22 mouse cellular contexts compared by ENCODE assay signal in genomic region chr15:102119831-102120170, GRCm38 (mm10). TPM values are rescaled to one million over a fixed set of nuclear protein-coding genes. Genes with fewer than 3 reads are reported as not detected.
DNase-seq lines count a peak whose midpoint lies in the region; ATAC-seq and TF ChIP-seq lines count a peak whose summit lies in the region.
"Had no signal": no experiment of that assay in that cellular context is flagged by ENCODE, and none has a peak within 500 bp of the region (broad histone marks: within the 10 kb centered on the region; RNA-seq: fewer than 3 reads in every experiment).

No protein-coding gene starts in this region.

- no peak for DNase-seq in hindbrain, postnatal 0 days (ENCODE audit: low spot score)
- no peak for DNase-seq in hindbrain, embryonic 11.5 days (ENCODE audit: low spot score)
- DNase-seq in cerebellum, adult 11-12 months = peak; percentile 91
- DNase-seq in cerebellum, postnatal 25 days = peak; percentile 86 to 88
- no peak for DNase-seq in adrenal gland, postnatal 36 days
- DNase-seq in embryo, embryonic 11 days = no peak
- DNase-seq: adrenal gland, postnatal 10 days; kidney, postnatal 4 days; right cerebral cortex, postnatal 25 days; thymus, postnatal 4 days had no signal

- no peak for TF ChIP-seq CTCF in hindbrain, postnatal 0 days (IDR thresholded peaks at IDR 0.05; ENCODE audit: low read depth)

- H3K4me1 ChIP-seq in forebrain, embryonic 15.5 days = peaks cover 39% of the 10 kb centered on the region
- H3K4me1 ChIP-seq in forebrain, embryonic 13.5 days = peaks cover 29% of the 10 kb centered on the region
- H3K4me1 ChIP-seq in hindbrain, postnatal 0 days (ENCODE audit: insufficient read depth, low read length) = peaks cover 17% of the 10 kb centered on the region
- H3K4me1 ChIP-seq in hindbrain, embryonic 11.5 days (replicated peaks; ENCODE audit: control insufficient read depth, insufficient read depth, low read length) = no peaks in the 10 kb centered on the region
- H3K4me1 ChIP-seq: hindbrain, embryonic 12.5 days had no signal

- 0 out of 2 replicates have a peak overlapping the region, but pooled peaks have one; percentile 2 for H3K27ac ChIP-seq in forebrain, embryonic 15.5 days (replicated peaks)
- H3K27ac ChIP-seq in forebrain, embryonic 13.5 days = no peak overlapping the region
- H3K27ac ChIP-seq in hindbrain, postnatal 0 days = peak overlapping the region; percentile 41; the same call in 1 of the 2 replicates
- H3K27ac ChIP-seq in hindbrain, embryonic 11.5 days (ENCODE audit: low read depth, low read length) = no peak overlapping the region
- H3K27ac ChIP-seq: heart, embryonic 13.5 days; hindbrain, embryonic 12.5 days; intestine, embryonic 15.5 days; limb, embryonic 10.5 days; liver, embryonic 12.5 days; lung, embryonic 15.5 days; midbrain, embryonic 13.5 days had no signal

- no peaks in the 10 kb centered on the region for H3K27me3 ChIP-seq in forebrain, embryonic 15.5 days
- no peaks in the 10 kb centered on the region for H3K27me3 ChIP-seq in forebrain, embryonic 13.5 days
- H3K27me3 ChIP-seq in hindbrain, postnatal 0 days (ENCODE audit: insufficient read depth, low read length) = no peaks in the 10 kb centered on the region
- no peaks in the 10 kb centered on the region for H3K27me3 ChIP-seq in hindbrain, embryonic 11.5 days (ENCODE audit: control insufficient read depth, insufficient read depth, low read length)
- H3K27me3 ChIP-seq: heart, embryonic 13.5 days; hindbrain, embryonic 12.5 days; intestine, embryonic 15.5 days; liver, embryonic 12.5 days; lung, embryonic 15.5 days; midbrain, embryonic 13.5 days had no signal

- 61% methylated on average over 2 of the region's 2 CpGs for whole genome bisulfite sequencing in forebrain, embryonic 15.5 days
- WGBS in forebrain, embryonic 13.5 days = 84% methylated on average over 2 of the region's 2 CpGs
- 46% methylated on average over 2 of the region's 2 CpGs for WGBS in hindbrain, postnatal 0 days
- WGBS in hindbrain, embryonic 11.5 days = 77% methylated on average over 2 of the region's 2 CpGs

- no peak for ATAC-seq in forebrain, embryonic 15.5 days (replicated peaks)
- no peak for ATAC-seq in forebrain, embryonic 13.5 days
- no peak for ATAC-seq in hindbrain, postnatal 0 days
- ATAC-seq in hindbrain, embryonic 11.5 days (ENCODE audit: low FRiP score) = no peak
- ATAC-seq: intestine, embryonic 15.5 days; liver, embryonic 12.5 days; midbrain, embryonic 13.5 days had no signal

- no peak overlapping the region for H3K4me2 ChIP-seq in forebrain, embryonic 15.5 days (replicated peaks)
- no peak overlapping the region for H3K4me2 ChIP-seq in forebrain, embryonic 13.5 days
- H3K4me2 ChIP-seq in hindbrain, postnatal 0 days (ENCODE audit: low read depth, low read length) = no peak overlapping the region
- H3K4me2 ChIP-seq in hindbrain, embryonic 11.5 days (replicated peaks; ENCODE audit: low read depth, low read length) = no peak overlapping the region
- H3K4me2 ChIP-seq: heart, embryonic 13.5 days; hindbrain, embryonic 12.5 days; intestine, embryonic 15.5 days; liver, embryonic 12.5 days; lung, embryonic 15.5 days; midbrain, embryonic 13.5 days had no signal

- H3K9ac ChIP-seq in forebrain, embryonic 15.5 days (replicated peaks) = no peak overlapping the region
- H3K9ac ChIP-seq in forebrain, embryonic 13.5 days = no peak overlapping the region
- no peak overlapping the region for H3K9ac ChIP-seq in hindbrain, postnatal 0 days (replicated peaks; ENCODE audit: low read length)
- no peak overlapping the region for H3K9ac ChIP-seq in hindbrain, embryonic 11.5 days (ENCODE audit: low read depth, low read length)
- H3K9ac ChIP-seq: heart, embryonic 13.5 days; hindbrain, embryonic 12.5 days; liver, embryonic 12.5 days; lung, embryonic 15.5 days; midbrain, embryonic 13.5 days had no signal

- no peaks in the 10 kb centered on the region for H3K9me3 ChIP-seq in forebrain, embryonic 15.5 days
- H3K9me3 ChIP-seq in forebrain, embryonic 13.5 days (replicated peaks) = no peaks in the 10 kb centered on the region
- H3K9me3 ChIP-seq in hindbrain, postnatal 0 days (ENCODE audit: low read length) = no peaks in the 10 kb centered on the region
- no peaks in the 10 kb centered on the region for H3K9me3 ChIP-seq in hindbrain, embryonic 11.5 days (ENCODE audit: control insufficient read depth, low read length)
- H3K9me3 ChIP-seq: heart, embryonic 13.5 days; hindbrain, embryonic 12.5 days; intestine, embryonic 15.5 days; limb, embryonic 10.5 days; liver, embryonic 12.5 days; lung, embryonic 15.5 days; midbrain, embryonic 13.5 days had no signal

- H3K36me3 ChIP-seq in forebrain, embryonic 15.5 days = peaks cover 39% of the 10 kb centered on the region
- peaks cover 81% of the 10 kb centered on the region for H3K36me3 ChIP-seq in forebrain, embryonic 13.5 days (ENCODE audit: poor library complexity, severe bottlenecking)
- H3K36me3 ChIP-seq in hindbrain, postnatal 0 days (ENCODE audit: insufficient read depth, low read length) = peaks cover 29% of the 10 kb centered on the region; the same call in 1 of the 2 replicates
- H3K36me3 ChIP-seq in hindbrain, embryonic 11.5 days (ENCODE audit: control insufficient read depth, insufficient read depth, low read length) = no peaks in the 10 kb centered on the region; the same call in none of the 2 replicates

- no peak overlapping the region for H3K4me3 ChIP-seq in forebrain, embryonic 15.5 days
- no peak overlapping the region for H3K4me3 ChIP-seq in forebrain, embryonic 13.5 days
- H3K4me3 ChIP-seq in hindbrain, postnatal 0 days (ENCODE audit: low read length) = no peak overlapping the region
- no peak overlapping the region for H3K4me3 ChIP-seq in hindbrain, embryonic 11.5 days (ENCODE audit: low read depth, low read length)
- H3K4me3 ChIP-seq: heart, embryonic 13.5 days; hindbrain, embryonic 12.5 days; intestine, embryonic 15.5 days; limb, embryonic 10.5 days; liver, embryonic 12.5 days; lung, embryonic 15.5 days; midbrain, embryonic 13.5 days had no signal

RNA-seq across cellular contexts. Expression of gene Spryd3, which starts 16.2 kb away (rescaled TPM):
- polyA plus RNA-seq in forebrain, embryonic 15.5 days (2015; fragmentation: Nextera tagmentation; extraction: Ambion mirVana) = 38.2 and 42.9 TPM in 2 replicates
- polyA plus RNA-seq in forebrain, embryonic 13.5 days (2015; fragmentation: Nextera tagmentation; extraction: Ambion mirVana) = 21.7 and 25.4 TPM in 2 replicates
- 113 and 118 TPM in 2 replicates for total RNA-seq in hindbrain, postnatal 0 days (2014; rRNA removed)
- polyA plus RNA-seq in hindbrain, postnatal 0 days (2015; fragmentation: Nextera tagmentation; extraction: Ambion mirVana) = 98.6 and 110 TPM in 2 replicates
- polyA plus RNA-seq in hindbrain, embryonic 11.5 days (2014; fragmentation: Nextera tagmentation; extraction: Ambion mirVana) = 10.1 and 11.9 TPM in 2 replicates
- total RNA-seq in adrenal gland, postnatal 36 days (2021) = 10 to 100 TPM; 34.4 to 42.4 TPM

RNA-seq across cellular contexts. Expression of gene Tns2, which starts 19.6 kb away (rescaled TPM):
- polyA plus RNA-seq in forebrain, embryonic 15.5 days (2015; fragmentation: Nextera tagmentation; extraction: Ambion mirVana) = 4.9 and 6.9 TPM in 2 replicates
- polyA plus RNA-seq in forebrain, embryonic 13.5 days (2015; fragmentation: Nextera tagmentation; extraction: Ambion mirVana) = 4.5 and 6.7 TPM in 2 replicates
- total RNA-seq in hindbrain, postnatal 0 days (2014; rRNA removed) = 9.2 TPM in 2 replicates
- 5.5 and 6.2 TPM in 2 replicates for polyA plus RNA-seq in hindbrain, postnatal 0 days (2015; fragmentation: Nextera tagmentation; extraction: Ambion mirVana)
- 8.0 and 11.8 TPM in 2 replicates for polyA plus RNA-seq in hindbrain, embryonic 11.5 days (2014; fragmentation: Nextera tagmentation; extraction: Ambion mirVana)
- 10 to 100 TPM; 68.4 to 87.6 TPM for total RNA-seq in adrenal gland, postnatal 36 days (2021)
- total RNA-seq: megakaryocyte progenitor cell, adult 5-6 weeks had no signal

RNA-seq across cellular contexts. Expression of gene Igfbp6, which starts 24.4 kb away (rescaled TPM):
- polyA plus RNA-seq in forebrain, embryonic 15.5 days (2015; fragmentation: Nextera tagmentation; extraction: Ambion mirVana) = 1.2 and 1.4 TPM in 2 replicates
- polyA plus RNA-seq in forebrain, embryonic 13.5 days (2015; fragmentation: Nextera tagmentation; extraction: Ambion mirVana) = 0.37 and 0.40 TPM in 2 replicates
- total RNA-seq in hindbrain, postnatal 0 days (2014; rRNA removed) = 5.6 and 12.8 TPM in 2 replicates
- 9.7 and 11.5 TPM in 2 replicates for polyA plus RNA-seq in hindbrain, postnatal 0 days (2015; fragmentation: Nextera tagmentation; extraction: Ambion mirVana)
- 0.31 TPM in 1 of 2 replicates, not detected in the other for polyA plus RNA-seq in hindbrain, embryonic 11.5 days (2014; fragmentation: Nextera tagmentation; extraction: Ambion mirVana)
- total RNA-seq in adrenal gland, postnatal 36 days (2021) = 10 to 100 TPM; 43.4 to 51.3 TPM
- total RNA-seq: megakaryocyte progenitor cell, adult 5-6 weeks had no signal
- polyA plus RNA-seq: hindbrain, embryonic 12.5 days had no signal

RNA-seq across cellular contexts. Expression of gene Soat2, which starts 30.5 kb away (rescaled TPM):
- polyA plus RNA-seq in forebrain, embryonic 15.5 days (2015; fragmentation: Nextera tagmentation; extraction: Ambion mirVana) = not detected in 2 replicates
- 0.10 TPM in 1 of 2 replicates, not detected in the other for polyA plus RNA-seq in forebrain, embryonic 13.5 days (2015; fragmentation: Nextera tagmentation; extraction: Ambion mirVana)
- total RNA-seq in hindbrain, postnatal 0 days (2014; rRNA removed) = 0.16 TPM in 1 of 2 replicates, not detected in the other
- polyA plus RNA-seq in hindbrain, postnatal 0 days (2015; fragmentation: Nextera tagmentation; extraction: Ambion mirVana) = 0.09 TPM in 1 of 2 replicates, not detected in the other
- 0.13 and 0.17 TPM in 2 replicates for polyA plus RNA-seq in hindbrain, embryonic 11.5 days (2014; fragmentation: Nextera tagmentation; extraction: Ambion mirVana)
- under 1 TPM; 0.40 to 0.49 TPM for total RNA-seq in adrenal gland, postnatal 36 days (2021)
- total RNA-seq: layer of hippocampus, postnatal 25 days had no signal
- polyA plus RNA-seq: midbrain, embryonic 13.5 days; neural tube, embryonic 14.5 days had no signal

RNA-seq across cellular contexts. Expression of gene Eif4b, which starts 46.2 kb away (rescaled TPM):
- polyA plus RNA-seq in forebrain, embryonic 15.5 days (2015; fragmentation: Nextera tagmentation; extraction: Ambion mirVana) = 98.9 and 99.5 TPM in 2 replicates
- 90.5 and 102 TPM in 2 replicates for polyA plus RNA-seq in forebrain, embryonic 13.5 days (2015; fragmentation: Nextera tagmentation; extraction: Ambion mirVana)
- 114 and 121 TPM in 2 replicates for total RNA-seq in hindbrain, postnatal 0 days (2014; rRNA removed)
- 63.4 and 65.1 TPM in 2 replicates for polyA plus RNA-seq in hindbrain, postnatal 0 days (2015; fragmentation: Nextera tagmentation; extraction: Ambion mirVana)
- polyA plus RNA-seq in hindbrain, embryonic 11.5 days (2014; fragmentation: Nextera tagmentation; extraction: Ambion mirVana) = 85.0 and 103 TPM in 2 replicates
- total RNA-seq in adrenal gland, postnatal 36 days (2021) = 100 to 1,000 TPM; 225 to 261 TPM

Comparison
In these comparisons a context has a peak if more than half of its experiments do, and no peak if none do; other contexts are left out.
1. H3K27ac ChIP-seq: peak in forebrain, embryonic 15.5 days (single experiment) and hindbrain, postnatal 0 days (single experiment); none in forebrain, embryonic 13.5 days (single experiment) and hindbrain, embryonic 11.5 days (single experiment).
2. DNase-seq: peak in cerebellum, adult 11-12 months (single experiment) and cerebellum, postnatal 25 days (2 of 2); none in hindbrain, postnatal 0 days (single experiment), hindbrain, embryonic 11.5 days (single experiment), adrenal gland, postnatal 36 days (0 of 2) and embryo, embryonic 11 days (single experiment).